Mouse (Mus musculus) kidney, adult 2 months (tissue): ENCODE results near the gene Syne1. TPM values are rescaled to one million over a fixed set of nuclear protein-coding genes. Genes with fewer than 3 reads are reported as not detected.
A peak's percentile ranks its signal among the peaks of the same experiment; 100 is the strongest.

Source experiments
- DNase-seq: peaks from one replicate; pipeline ENCODE4 v3.0.0; 2021
- H3K27ac ChIP-seq: fragments of 200-500 bp; 2 replicates; pipeline ENCODE4 v1.5.1; 2012; ENCODE audit warnings: low read depth, low read length, control low read depth, inconsistent platforms; ENCODE audit not compliant: insufficient read depth
- H3K27me3 ChIP-seq: fragments of 200-500 bp; replicated peaks from 2 replicates; pipeline ENCODE4 v1.6.1; 2012; ENCODE audit warnings: mild to moderate bottlenecking, moderate library complexity, low read length, inconsistent platforms; ENCODE audit not compliant: control insufficient read depth, insufficient read depth
- H3K36me3 ChIP-seq: fragments of 200-500 bp; 2 replicates; pipeline ENCODE4 v1.6.1; 2012; ENCODE audit warnings: mild to moderate bottlenecking, moderate library complexity, low read length, inconsistent platforms; ENCODE audit not compliant: control insufficient read depth, insufficient read depth
- H3K4me1 ChIP-seq: fragments of 200-500 bp; 2 replicates; pipeline ENCODE4 v1.6.1; 2011; ENCODE audit warnings: low read length; ENCODE audit not compliant: control insufficient read depth, insufficient read depth
- H3K4me3 ChIP-seq: fragments of 200-500 bp; 2 replicates; pipeline ENCODE4 v1.5.1; 2011; ENCODE audit warnings: mild to moderate bottlenecking, low read depth, low read length, control low read depth; ENCODE audit not compliant: insufficient read depth
- CTCF ChIP-seq: fragments of 200-500 bp; conservative IDR thresholded peaks from 2 replicates; pipeline ENCODE4 v1.5.1; 2011; ENCODE audit warnings: low read depth, mild to moderate bottlenecking, control low read depth, low read length, moderate library complexity, mixed read lengths; ENCODE audit not compliant: insufficient read depth, insufficient read length
- POLR2A ChIP-seq: fragments of 200-500 bp; IDR thresholded peaks from one replicate; pipeline ENCODE4 v1.6.1; 2011; ENCODE audit warnings: low read depth, low read length, control low read depth
- WGBS: fragments of 180-500 bp; shearing (Covaris S2); methylation state at CpG from one replicate; pipeline ENCODE4 v1.1.7; 2018; 5-methylcytosine and 5-hydroxymethylcytosine counted together
- polyA plus RNA-seq: library from polyadenylated mRNA; depleted of rRNA; stranded (reverse); fragments of >200 nt; gene quantifications from 2 replicates; pipeline ENCODE4 v1.2.3, GENCODE M21; 2012

The Syne1 gene
- polyA plus RNA-seq, 1 experiment, result 10.2 TPM

DNA sequence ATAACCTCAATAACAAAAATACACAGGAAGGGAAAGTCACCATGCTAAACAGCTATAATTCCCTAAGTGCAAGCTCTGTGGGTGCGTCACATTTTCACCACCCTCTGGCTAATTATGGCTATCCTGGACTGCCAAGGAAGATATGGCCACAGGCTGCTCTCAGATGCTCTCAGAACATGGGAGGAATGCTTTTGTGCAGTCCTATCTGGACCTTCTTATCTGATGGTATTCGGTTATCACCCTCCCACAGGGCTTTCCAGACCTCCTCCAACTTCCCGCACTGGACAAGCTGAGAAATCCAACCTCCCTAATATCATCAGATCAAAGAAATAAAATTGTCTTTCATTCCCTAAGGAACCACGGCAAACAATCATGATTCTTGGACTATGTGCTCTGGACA is 28.4 kb downstream of the Syne1 start:
- Histone ChIP-seq H3K4me1 (no peaks in the 10 kb centered on the region), H3K27me3 (no peaks in the 10 kb centered on the region), H3K27ac (no peak overlapping the region), H3K36me3 (no peaks in the 10 kb centered on the region), H3K4me3 (no peak overlapping the region)
- no peak for TF ChIP-seq POLR2A
- no peak for TF ChIP-seq CTCF
- 54% methylated on average over 4 of the region's 4 CpGs for WGBS
- DNase-seq, result peak; percentile 7

DNA sequence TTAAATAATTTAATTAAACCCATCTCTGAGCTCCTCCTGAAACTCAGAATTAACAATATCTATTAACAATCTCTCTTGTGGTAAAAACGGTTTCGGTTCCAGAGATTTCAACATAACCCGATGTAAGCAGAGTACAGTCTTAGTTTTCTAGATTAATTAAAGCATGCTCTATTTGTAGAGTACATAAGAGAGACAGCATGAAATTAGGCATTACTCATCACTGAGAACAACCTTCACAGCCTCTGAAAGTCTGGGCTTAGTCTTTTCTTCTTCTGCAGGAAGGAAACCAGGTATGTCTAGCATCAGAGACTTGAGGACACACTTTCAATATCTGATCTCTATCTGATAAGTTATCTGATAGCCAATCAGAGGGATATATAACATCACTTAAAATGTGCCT is 29.0 kb downstream of the Syne1 start:
- Histone ChIP-seq H3K27ac (peak overlapping the region; percentile 17; the same call in 1 of the 2 replicates), H3K36me3 (no peaks in the 10 kb centered on the region), H3K4me1 (no peaks in the 10 kb centered on the region), H3K27me3 (no peaks in the 10 kb centered on the region), H3K4me3 (no peak overlapping the region)
- TF ChIP-seq CTCF (no peak), POLR2A (no peak)
- DNase-seq, result no peak
- WGBS, result 89% methylated on average over 3 of the region's 3 CpGs

DNA sequence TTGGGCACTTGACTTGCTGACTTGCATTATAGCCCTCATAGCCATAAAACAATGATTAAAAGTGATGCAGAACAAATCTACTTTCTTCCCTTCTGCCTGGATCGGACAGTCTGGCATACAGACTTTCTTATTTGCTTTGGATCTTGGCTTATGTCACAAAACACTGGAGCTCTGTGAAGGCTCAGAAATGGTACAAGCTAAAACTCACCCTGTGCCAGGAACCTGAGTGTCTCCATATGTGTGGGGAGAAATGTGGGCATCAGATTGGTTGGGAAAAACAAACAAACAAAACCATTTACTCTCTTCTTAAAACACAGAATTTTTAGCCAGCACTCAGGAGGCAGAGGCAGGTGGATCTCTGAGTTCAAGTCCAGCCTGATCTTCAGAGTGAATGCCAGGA is 30.6 kb downstream of the Syne1 start:
- Histone ChIP-seq H3K4me1 (no peaks in the 10 kb centered on the region), H3K4me3 (no peak overlapping the region), H3K27ac (no peak overlapping the region; the same call in 1 of the 2 replicates), H3K36me3 (no peaks in the 10 kb centered on the region), H3K27me3 (no peaks in the 10 kb centered on the region)
- 73% methylated on average over 1 of the region's 1 CpGs for WGBS
- no peak for DNase-seq
- TF ChIP-seq POLR2A (no peak), CTCF (no peak)

DNA sequence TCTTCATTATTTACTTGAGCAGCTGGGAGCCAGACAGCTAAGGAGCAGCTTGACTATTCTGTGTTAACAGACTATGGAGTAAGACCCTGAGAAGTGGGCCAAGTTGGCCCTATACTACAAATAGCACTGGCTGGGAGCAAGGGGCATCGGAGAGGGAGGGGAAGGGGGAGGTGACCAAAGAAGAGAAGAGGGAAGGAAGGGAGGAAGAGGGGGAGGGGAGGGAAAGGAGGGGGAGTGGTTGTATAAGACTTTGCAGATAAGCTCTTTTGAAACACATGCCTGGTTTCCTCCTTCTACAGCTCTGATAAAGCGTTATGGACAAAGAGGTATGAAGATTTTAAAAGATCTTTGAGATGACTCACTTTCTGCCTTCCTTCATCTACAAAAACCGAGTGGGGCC is 36.0 kb downstream of the Syne1 start:
- DNase-seq, result no peak
- Histone ChIP-seq H3K27me3 (no peaks in the 10 kb centered on the region), H3K4me1 (no peaks in the 10 kb centered on the region), H3K4me3 (no peak overlapping the region), H3K27ac (no peak overlapping the region), H3K36me3 (no peaks in the 10 kb centered on the region)
- TF ChIP-seq CTCF (no peak), POLR2A (no peak)
- WGBS, result 15% methylated on average over 3 of the region's 3 CpGs

DNA sequence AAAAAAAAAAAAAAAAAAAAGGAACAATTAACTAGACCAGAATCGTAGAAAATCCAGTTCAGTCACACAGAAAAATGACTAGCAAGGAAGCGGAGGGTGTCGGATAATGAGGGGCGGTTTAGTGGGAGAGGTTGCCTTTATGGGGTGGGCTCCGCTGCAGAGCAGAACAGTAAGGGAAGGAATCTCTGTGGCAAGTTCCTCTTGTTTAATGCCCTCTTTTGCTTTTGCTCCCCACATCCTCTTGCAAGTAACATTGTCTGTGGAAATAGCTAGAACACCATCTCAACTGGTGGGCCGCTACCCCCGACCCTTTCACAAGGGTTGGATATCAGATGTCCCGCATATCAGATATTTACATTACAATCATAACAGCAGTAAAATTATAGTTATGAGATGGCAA is 37.1 kb downstream of the Syne1 start:
- Histone ChIP-seq H3K4me1 (no peaks in the 10 kb centered on the region), H3K27ac (no peak overlapping the region), H3K27me3 (no peaks in the 10 kb centered on the region), H3K4me3 (no peak overlapping the region), H3K36me3 (no peaks in the 10 kb centered on the region)
- 84% methylated on average over 8 of the region's 8 CpGs for WGBS
- no peak for DNase-seq
- TF ChIP-seq POLR2A (no peak), CTCF (no peak)

DNA sequence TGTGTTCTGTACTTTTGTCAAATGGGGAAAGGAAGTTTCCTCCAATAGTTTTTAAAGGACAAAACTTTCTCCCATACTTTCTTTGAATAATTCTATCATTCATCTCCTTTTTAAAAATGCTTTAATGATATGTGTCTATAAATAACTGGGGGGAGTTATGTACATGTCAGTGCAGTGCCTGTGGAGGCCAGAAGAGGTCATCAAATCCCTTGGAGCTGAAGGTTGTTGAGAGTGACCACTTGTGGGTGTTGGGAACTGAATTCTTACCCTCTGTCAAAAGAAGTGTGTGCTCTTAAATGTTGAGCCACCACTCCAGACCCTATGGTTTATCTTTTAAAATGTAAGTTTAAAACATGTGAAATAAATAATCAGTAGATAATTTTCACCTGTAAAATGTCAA is 39.0 kb downstream of the Syne1 start:
- Histone ChIP-seq H3K36me3 (no peaks in the 10 kb centered on the region), H3K4me1 (no peaks in the 10 kb centered on the region), H3K27me3 (no peaks in the 10 kb centered on the region), H3K27ac (no peak overlapping the region), H3K4me3 (no peak overlapping the region)
- DNase-seq, result peak; percentile 15
- TF ChIP-seq CTCF (peak; percentile 36), POLR2A (no peak)

DNA sequence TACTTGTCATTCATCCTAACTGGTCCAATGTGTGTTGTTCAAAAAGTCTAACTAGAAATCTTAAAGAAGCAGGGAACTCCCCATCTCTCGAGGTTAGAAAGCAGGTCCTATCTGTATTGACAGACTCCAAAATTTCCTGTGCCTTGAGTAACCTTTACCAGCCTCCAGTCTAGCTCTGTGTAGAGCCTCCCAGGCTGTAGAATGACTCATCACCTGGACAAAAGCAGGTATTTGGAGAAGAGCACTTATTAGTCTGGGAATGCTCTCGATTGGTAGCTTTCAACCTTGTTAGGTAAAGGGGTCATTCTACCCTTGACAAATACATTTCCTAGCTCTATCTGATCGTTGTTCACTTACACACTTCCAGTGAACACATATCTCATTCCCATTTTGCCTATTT is 39.9 kb downstream of the Syne1 start:
- Histone ChIP-seq H3K27ac (no peak overlapping the region), H3K36me3 (no peaks in the 10 kb centered on the region), H3K4me3 (no peak overlapping the region), H3K27me3 (no peaks in the 10 kb centered on the region), H3K4me1 (no peaks in the 10 kb centered on the region)
- DNase-seq, result no peak
- WGBS, result 79% methylated on average over 3 of the region's 3 CpGs
- TF ChIP-seq POLR2A (no peak), CTCF (no peak)

DNA sequence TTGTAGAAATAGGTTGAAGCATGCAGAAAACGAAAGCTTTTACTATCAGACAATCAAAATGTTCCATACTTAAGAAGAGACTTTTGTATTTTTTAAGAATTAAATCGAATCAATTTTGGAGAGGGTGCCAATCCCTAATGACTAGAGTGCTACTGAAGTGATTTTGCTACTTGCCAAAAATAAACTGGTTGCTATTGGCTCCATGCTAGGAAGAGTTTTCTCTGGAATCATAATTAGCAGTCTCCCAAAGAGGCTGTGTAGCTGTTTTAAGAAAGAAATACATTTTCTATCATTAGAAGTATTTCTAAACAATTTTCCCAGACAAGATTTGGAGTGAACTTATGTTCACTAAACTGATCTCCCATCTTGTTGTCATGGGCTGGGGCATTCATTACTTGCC is 43.8 kb downstream of the Syne1 start:
- no peaks in the 10 kb centered on the region for H3K4me1 ChIP-seq
- no peak for DNase-seq
- H3K36me3 ChIP-seq, result no peaks in the 10 kb centered on the region
- H3K4me3 ChIP-seq, result no peak overlapping the region
- no peaks in the 10 kb centered on the region for H3K27me3 ChIP-seq
- H3K27ac ChIP-seq, result no peak overlapping the region
- TF ChIP-seq CTCF (no peak), POLR2A (no peak)
- WGBS, result 78% methylated on average over 2 of the region's 2 CpGs
